Comparison of ENCODE assay signal across 8 mouse cellular contexts in genomic region chr12:58268186-58268562, GRCm38 (mm10). TPM values are rescaled to one million over a fixed set of nuclear protein-coding genes. Genes with fewer than 3 reads are reported as not detected.
DNase-seq lines count a peak whose midpoint lies in the region; ATAC-seq and TF ChIP-seq lines count a peak whose summit lies in the region.

No protein-coding gene starts in this region.

- TF ChIP-seq CTCF in lung, adult 2 months (IDR thresholded peaks at IDR 0.05; ENCODE audit: insufficient read depth, low read length): no peak

- peak overlapping the region; percentile 80 for H3K4me2 ChIP-seq in embryonic facial prominence, embryonic 13.5 days
- H3K4me2 ChIP-seq in heart, embryonic 16.5 days (ENCODE audit: low read depth, low read length): peak overlapping the region; percentile 70
- H3K4me2 ChIP-seq in midbrain, embryonic 14.5 days (ENCODE audit: low read length): peak overlapping the region; percentile 74

- no peaks in the 10 kb centered on the region for H3K36me3 ChIP-seq in embryonic facial prominence, embryonic 13.5 days
- no peaks in the 10 kb centered on the region for H3K36me3 ChIP-seq in heart, embryonic 16.5 days (ENCODE audit: control insufficient read depth, insufficient read depth)
- H3K36me3 ChIP-seq in limb, embryonic 10.5 days: no peaks in the 10 kb centered on the region
- H3K36me3 ChIP-seq in midbrain, embryonic 14.5 days (ENCODE audit: control insufficient read depth, insufficient read depth, low read length): no peaks in the 10 kb centered on the region

- no peak for DNase-seq in lung, adult 2 months
- DNase-seq in lung, postnatal 25 days (ENCODE audit: low spot score): no peak
- DNase-seq in limb, embryonic 10.5 days (ENCODE audit: low spot score): no peak
- DNase-seq in midbrain, embryonic 14.5 days: peak; percentile 47
- DNase-seq in cerebellum, postnatal 4 days (ENCODE audit: low spot score in 2 of 2): no peak
- no peak for DNase-seq in B cell, adult 2 months

- peak overlapping the region; percentile 74 for H3K9ac ChIP-seq in embryonic facial prominence, embryonic 13.5 days
- H3K9ac ChIP-seq in heart, embryonic 16.5 days (ENCODE audit: low read length): peak overlapping the region; percentile 74
- peak overlapping the region; percentile 50 for H3K9ac ChIP-seq in midbrain, embryonic 14.5 days (replicated peaks; ENCODE audit: low read length)

- peak; percentile 47; the same call in 1 of the 2 replicates for TF ChIP-seq POLR2A in lung, adult 2 months (IDR thresholded peaks at IDR 0.05; ENCODE audit: borderline replicate concordance, extremely low read depth, low read depth, low read length)

- 4% methylated on average over 15 of the region's 15 CpGs for WGBS in lung, adult 2 months
- 3% methylated on average over 15 of the region's 15 CpGs for WGBS in embryonic facial prominence, embryonic 13.5 days
- 2% methylated on average over 15 of the region's 15 CpGs for WGBS in heart, embryonic 16.5 days
- WGBS in limb, embryonic 10.5 days: 7% methylated on average over 15 of the region's 15 CpGs
- WGBS in midbrain, embryonic 14.5 days: 4% methylated on average over 15 of the region's 15 CpGs

- ATAC-seq in embryonic facial prominence, embryonic 13.5 days (ENCODE audit: insufficient number of reproducible peaks, insufficient read depth, low FRiP score, low TSS enrichment, low read depth): peak; percentile 54
- ATAC-seq in heart, embryonic 16.5 days (replicated peaks; ENCODE audit: extremely low read depth, insufficient read depth, low FRiP score): peak; percentile 21
- peak; percentile 63 for ATAC-seq in midbrain, embryonic 14.5 days (ENCODE audit: low FRiP score, low TSS enrichment)

- no peaks in the 10 kb centered on the region for H3K9me3 ChIP-seq in embryonic facial prominence, embryonic 13.5 days
- H3K9me3 ChIP-seq in heart, embryonic 16.5 days (replicated peaks; ENCODE audit: control insufficient read depth, low read length): no peaks in the 10 kb centered on the region
- no peaks in the 10 kb centered on the region for H3K9me3 ChIP-seq in limb, embryonic 10.5 days (replicated peaks)
- H3K9me3 ChIP-seq in midbrain, embryonic 14.5 days (ENCODE audit: control insufficient read depth, low read length): no peaks in the 10 kb centered on the region

- H3K27ac ChIP-seq in embryonic facial prominence, embryonic 13.5 days: peak overlapping the region; percentile 88
- H3K27ac ChIP-seq in heart, embryonic 16.5 days (ENCODE audit: low read length): peak overlapping the region; percentile 88
- H3K27ac ChIP-seq in limb, embryonic 10.5 days: peak overlapping the region; percentile 93
- peak overlapping the region; percentile 37; the same call in 1 of the 2 replicates for H3K27ac ChIP-seq in midbrain, embryonic 14.5 days (replicated peaks; ENCODE audit: low read depth, low read length)

- peak overlapping the region; percentile 85 for H3K4me3 ChIP-seq in lung, adult 2 months (replicated peaks; ENCODE audit: extremely low read depth, low read depth, low read length)
- peak overlapping the region; percentile 48 for H3K4me3 ChIP-seq in embryonic facial prominence, embryonic 13.5 days
- H3K4me3 ChIP-seq in heart, embryonic 16.5 days (ENCODE audit: low read length): peak overlapping the region; percentile 57
- H3K4me3 ChIP-seq in limb, embryonic 10.5 days: peak overlapping the region; percentile 55
- H3K4me3 ChIP-seq in midbrain, embryonic 14.5 days (replicated peaks; ENCODE audit: low read depth, low read length): peak overlapping the region; percentile 42

- H3K4me1 ChIP-seq in lung, adult 2 months (ENCODE audit: control insufficient read depth, insufficient read depth, low read length): peaks cover 3% of the 10 kb centered on the region; the same call in 1 of the 2 replicates
- H3K4me1 ChIP-seq in embryonic facial prominence, embryonic 13.5 days: peaks cover 23% of the 10 kb centered on the region
- H3K4me1 ChIP-seq in heart, embryonic 16.5 days (ENCODE audit: control insufficient read depth, insufficient read depth, low read length): no peaks in the 10 kb centered on the region
- H3K4me1 ChIP-seq in limb, embryonic 10.5 days: peaks cover 19% of the 10 kb centered on the region
- H3K4me1 ChIP-seq in midbrain, embryonic 14.5 days (ENCODE audit: control insufficient read depth, insufficient read depth, low read length): peaks cover 10% of the 10 kb centered on the region

- peaks cover 14% of the 10 kb centered on the region for H3K27me3 ChIP-seq in embryonic facial prominence, embryonic 13.5 days
- H3K27me3 ChIP-seq in heart, embryonic 16.5 days (ENCODE audit: control insufficient read depth, insufficient read depth, low read length): no peaks in the 10 kb centered on the region
- peaks cover 10% of the 10 kb centered on the region for H3K27me3 ChIP-seq in limb, embryonic 10.5 days (ENCODE audit: low read depth, poor library complexity, severe bottlenecking)
- H3K27me3 ChIP-seq in midbrain, embryonic 14.5 days (ENCODE audit: control insufficient read depth, insufficient read depth, low read length): no peaks in the 10 kb centered on the region

RNA-seq across cellular contexts. Expression of gene Clec14a, which starts 0.9 kb away (rescaled TPM):
- 103 and 140 TPM in 2 replicates for polyA plus RNA-seq in lung, adult 2 months (2012; rRNA removed)
- polyA plus RNA-seq in embryonic facial prominence, embryonic 13.5 days (2015; fragmentation: Nextera tagmentation; extraction: Ambion mirVana): 9.5 and 9.8 TPM in 2 replicates
- polyA plus RNA-seq in heart, embryonic 16.5 days (2015; fragmentation: Nextera tagmentation; extraction: Ambion mirVana): 22.0 and 22.1 TPM in 2 replicates
- 3.9 and 6.0 TPM in 2 replicates for polyA plus RNA-seq in limb, embryonic 10.5 days (2016; fragmentation: Nextera tagmentation; extraction: Ambion mirVana)
- polyA plus RNA-seq in midbrain, embryonic 14.5 days (2014; fragmentation: Nextera tagmentation; extraction: Ambion mirVana): 0.96 and 5.1 TPM in 2 replicates

RNA-seq across cellular contexts. Expression of gene Sstr1, which starts 56.6 kb away (rescaled TPM):
- polyA plus RNA-seq in lung, adult 2 months (2012; rRNA removed): 0.45 and 0.51 TPM in 2 replicates
- polyA plus RNA-seq in embryonic facial prominence, embryonic 13.5 days (2015; fragmentation: Nextera tagmentation; extraction: Ambion mirVana): 2.2 and 5.0 TPM in 2 replicates
- polyA plus RNA-seq in heart, embryonic 16.5 days (2015; fragmentation: Nextera tagmentation; extraction: Ambion mirVana): 0.25 and 0.29 TPM in 2 replicates
- polyA plus RNA-seq in limb, embryonic 10.5 days (2016; fragmentation: Nextera tagmentation; extraction: Ambion mirVana): 0.14 and 0.56 TPM in 2 replicates
- polyA plus RNA-seq in midbrain, embryonic 14.5 days (2014; fragmentation: Nextera tagmentation; extraction: Ambion mirVana): 4.8 and 17.3 TPM in 2 replicates

Comparison
In these comparisons a context has a peak if more than half of its experiments do, and no peak if none do; other contexts are left out.
1. H3K27ac ChIP-seq: peak in every context shown above with its lines; median percentile 93 in limb, embryonic 10.5 days; 88 in embryonic facial prominence, embryonic 13.5 days; 88 in heart, embryonic 16.5 days; 37 in midbrain, embryonic 14.5 days.